Mouse (Mus musculus) heart, embryonic 14.5 days (tissue): Measurements from ENCODE around the gene Ofcc1. TPM values are rescaled to one million over a fixed set of nuclear protein-coding genes. Genes with fewer than 3 reads are reported as not detected.

Experiments
- ATAC-seq: fragments of 200-750 bp; cut with Nextera tagmentation; 2 replicates; pipeline ENCODE4 v1.8.0; 2017; ENCODE audit warnings: low read depth, moderate TSS enrichment; ENCODE audit not compliant: insufficient number of reproducible peaks, insufficient read depth, low FRiP score
- H3K27ac ChIP-seq, 2 experiments: fragments of 200-500 bp in 1 of 2; fragments of 300-500 bp in 1 of 2; sonication (generic) in 1 of 2; replicated peaks in 1 of 2; 2 replicates each; pipeline ENCODE4 v1.5.1; 2012 to 2014; ENCODE audit warnings: low read depth in 2 of 2, low read length in 2 of 2, control low read depth in 1 of 2, mild to moderate bottlenecking in 1 of 2, mixed read lengths in 1 of 2; ENCODE audit not compliant: control insufficient read depth in 1 of 2, insufficient read depth in 1 of 2
- H3K27me3 ChIP-seq: fragments of 300-500 bp; sonication (generic); 2 replicates; pipeline ENCODE4 v1.6.1; 2014; ENCODE audit warnings: mild to moderate bottlenecking, low read length, control low read depth; ENCODE audit not compliant: control insufficient read depth, insufficient read depth
- H3K36me3 ChIP-seq: fragments of 300-500 bp; sonication (generic); 2 replicates; pipeline ENCODE4 v1.6.1; 2014; ENCODE audit warnings: mild to moderate bottlenecking, control low read depth, low read length, mixed read lengths; ENCODE audit not compliant: control insufficient read depth, insufficient read depth
- H3K4me1 ChIP-seq, 2 experiments: fragments of 200-500 bp in 1 of 2; fragments of 300-500 bp in 1 of 2; sonication (generic) in 1 of 2; 2 replicates each; pipeline ENCODE4 v1.6.1; 2012 to 2014; ENCODE audit warnings: low read length in 2 of 2, control low read depth in 1 of 2, mixed read lengths in 1 of 2; ENCODE audit not compliant: control insufficient read depth in 2 of 2, insufficient read depth in 2 of 2
- H3K4me2 ChIP-seq: fragments of 300-500 bp; sonication (generic); 2 replicates; pipeline ENCODE4 v1.6.1; 2014; ENCODE audit warnings: mild to moderate bottlenecking, low read length
- H3K4me3 ChIP-seq, 2 experiments: fragments of 200-500 bp in 1 of 2; fragments of 300-500 bp in 1 of 2; sonication (generic) in 1 of 2; 2 replicates each; pipeline ENCODE4 v1.5.1; 2012 to 2014; ENCODE audit warnings: low read length in 2 of 2, mild to moderate bottlenecking in 2 of 2, control low read depth in 1 of 2, low read depth in 1 of 2, moderate library complexity in 1 of 2; ENCODE audit not compliant: control insufficient read depth in 1 of 2, insufficient read depth in 1 of 2
- H3K9ac ChIP-seq: fragments of 300-500 bp; sonication (generic); 2 replicates; pipeline ENCODE4 v1.6.1; 2014; ENCODE audit warnings: mild to moderate bottlenecking, low read length
- H3K9me3 ChIP-seq: fragments of 300-500 bp; sonication (generic); 2 replicates; pipeline ENCODE4 v1.6.1; 2016; ENCODE audit warnings: low read length, control low read depth; ENCODE audit not compliant: control insufficient read depth
- WGBS: fragments of 180-500 bp; shearing (Covaris S2); extraction: QIAGEN DNeasy Blood & Tissue Kit; methylation state at CpG from one replicate; pipeline ENCODE4 v1.1.7; 2014; 5-methylcytosine and 5-hydroxymethylcytosine counted together
- polyA plus RNA-seq: library from polyadenylated mRNA; unstranded; fragments of >200 nt; fragmentation: Nextera tagmentation; extraction: Ambion mirVana; gene quantifications from 2 replicates; pipeline ENCODE4 v1.2.1, GENCODE M21; 2014

Gene Ofcc1
- polyA plus RNA-seq, 1 experiment from 2014 or later, result not detected

GRCm38 (mm10) chr13:40036981-40037765 is 324.1 kb downstream of the Ofcc1 start:
- WGBS, result 76% methylated on average over 17 of the region's 17 CpGs

GRCm38 (mm10) chr13:40029426-40029825 is 331.8 kb downstream of the Ofcc1 start:
- Histone ChIP-seq H3K4me1 (no peaks in the 10 kb centered on the region), H3K4me2 (no peak overlapping the region), H3K27me3 (no peaks in the 10 kb centered on the region), H3K4me3 (no peak overlapping the region), H3K9ac (no peak overlapping the region), H3K9me3 (no peaks in the 10 kb centered on the region), H3K27ac (no peak overlapping the region), H3K36me3 (no peaks in the 10 kb centered on the region)
- no peak for ATAC-seq
- WGBS, result 78% methylated on average over 1 of the region's 1 CpGs

More at GRCm38 (mm10) chr13:40036981-40037765, 324.1 kb downstream of the Ofcc1 start:
- no peak for ATAC-seq
- Histone ChIP-seq H3K9me3 (no peaks in the 10 kb centered on the region), H3K27ac (no peak overlapping the region), H3K4me1 (no peaks in the 10 kb centered on the region), H3K9ac (no peak overlapping the region), H3K27me3 (no peaks in the 10 kb centered on the region), H3K4me2 (no peak overlapping the region), H3K36me3 (no peaks in the 10 kb centered on the region), H3K4me3 (no peak overlapping the region)

- H3K9ac ChIP-seq, result no peak overlapping the region
- WGBS, result 91% methylated on average over 4 of the region's 4 CpGs
- no peak overlapping the region for H3K4me3 ChIP-seq
- H3K27ac ChIP-seq, result no peak overlapping the region
- no peaks in the 10 kb centered on the region for H3K27me3 ChIP-seq
- no peaks in the 10 kb centered on the region for H3K4me1 ChIP-seq
- H3K4me2 ChIP-seq, result no peak overlapping the region
- no peaks in the 10 kb centered on the region for H3K9me3 ChIP-seq
- no peaks in the 10 kb centered on the region for H3K36me3 ChIP-seq
- no peak for ATAC-seq
These were observed 332.4 kb downstream of the Ofcc1 start for GRCm38 (mm10) chr13:40028827-40029226.

GRCm38 (mm10) chr13:40025816-40026215 is 335.4 kb downstream of the Ofcc1 start:
- Histone ChIP-seq H3K27me3 (no peaks in the 10 kb centered on the region), H3K27ac (no peak overlapping the region), H3K36me3 (no peaks in the 10 kb centered on the region), H3K9ac (no peak overlapping the region), H3K4me1 (no peaks in the 10 kb centered on the region), H3K4me2 (no peak overlapping the region), H3K4me3 (no peak overlapping the region), H3K9me3 (no peaks in the 10 kb centered on the region)
- no peak for ATAC-seq
- 81% methylated on average over 4 of the region's 4 CpGs for WGBS

GRCm38 (mm10) chr13:40023201-40023777 is 338.0 kb downstream of the Ofcc1 start:
- H3K9me3 ChIP-seq, result no peaks in the 10 kb centered on the region
- no peaks in the 10 kb centered on the region for H3K27me3 ChIP-seq
- ATAC-seq, result no peak
- H3K4me3 ChIP-seq, result no peak overlapping the region
- H3K4me2 ChIP-seq, result no peak overlapping the region
- H3K36me3 ChIP-seq, result no peaks in the 10 kb centered on the region
- no peak overlapping the region for H3K9ac ChIP-seq
- whole genome bisulfite sequencing, result 83% methylated on average over 8 of the region's 8 CpGs
- no peak overlapping the region for H3K27ac ChIP-seq
- H3K4me1 ChIP-seq, result no peaks in the 10 kb centered on the region

GRCm38 (mm10) chr13:40022609-40023008 is 338.6 kb downstream of the Ofcc1 start:
- Histone ChIP-seq H3K4me3 (no peak overlapping the region), H3K36me3 (no peaks in the 10 kb centered on the region), H3K27me3 (no peaks in the 10 kb centered on the region), H3K27ac (no peak overlapping the region), H3K4me1 (no peaks in the 10 kb centered on the region), H3K4me2 (no peak overlapping the region), H3K9me3 (no peaks in the 10 kb centered on the region), H3K9ac (no peak overlapping the region)
- ATAC-seq, result no peak
- WGBS, result 67% methylated on average over 1 of the region's 1 CpGs

- no peaks in the 10 kb centered on the region for H3K4me1 ChIP-seq
- no peak overlapping the region for H3K27ac ChIP-seq
- no peak for ATAC-seq
- H3K9ac ChIP-seq, result no peak overlapping the region
- no peaks in the 10 kb centered on the region for H3K36me3 ChIP-seq
- no peaks in the 10 kb centered on the region for H3K9me3 ChIP-seq
- 78% methylated on average over 8 of the region's 8 CpGs for WGBS
- H3K4me3 ChIP-seq, result no peak overlapping the region
- H3K4me2 ChIP-seq, result no peak overlapping the region
- H3K27me3 ChIP-seq, result no peaks in the 10 kb centered on the region
These were observed 361.0 kb downstream of the Ofcc1 start for GRCm38 (mm10) chr13:40000236-40000635.
